Mouse (Mus musculus): Measurements from ENCODE around the gene B230217C12Rik.
A peak's percentile ranks its signal among the peaks of the same experiment; 100 is the strongest.
"Not testable (repeated sequence)": the region's sequence is repeated elsewhere in the genome, so short reads cannot be mapped to it uniquely, and the experiment has no call there.

The B230217C12Rik gene

GRCm38 (mm10) chr11:97866091-97866888, 25.7 kb downstream of the B230217C12Rik start:
- no peak for DNase-seq (ENCODE audit: low read depth, low spot score)

- no peak for DNase-seq (ENCODE audit: low read depth, low spot score)
Measured at GRCm38 (mm10) chr11:97867591-97867990, 27.0 kb downstream of the B230217C12Rik start.

GRCm38 (mm10) chr11:97872378-97872777, 31.8 kb downstream of the B230217C12Rik start:
- not testable (repeated sequence) for DNase-seq (ENCODE audit: low read depth, low spot score)

DNA sequence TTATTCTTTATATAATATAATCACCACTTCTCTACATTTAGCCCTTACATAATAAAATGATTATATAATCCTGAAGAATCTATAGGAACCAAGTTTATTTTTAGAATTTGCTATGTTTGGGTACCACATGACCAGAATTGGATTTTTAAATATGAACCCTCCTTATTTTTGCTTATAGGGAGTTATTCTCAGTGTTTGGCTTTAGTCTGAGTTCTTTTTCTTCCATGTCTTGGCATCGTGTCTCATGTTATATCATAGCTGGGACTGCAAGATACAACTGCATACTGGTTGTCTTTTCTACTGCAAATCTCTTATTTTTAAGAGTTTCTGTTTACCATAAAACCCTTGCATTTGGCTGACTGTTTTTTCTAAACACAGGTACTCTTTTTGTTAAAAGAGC, 33.8 kb downstream of the B230217C12Rik start:
- DNase-seq (ENCODE audit: low read depth, low spot score): no peak

DNA sequence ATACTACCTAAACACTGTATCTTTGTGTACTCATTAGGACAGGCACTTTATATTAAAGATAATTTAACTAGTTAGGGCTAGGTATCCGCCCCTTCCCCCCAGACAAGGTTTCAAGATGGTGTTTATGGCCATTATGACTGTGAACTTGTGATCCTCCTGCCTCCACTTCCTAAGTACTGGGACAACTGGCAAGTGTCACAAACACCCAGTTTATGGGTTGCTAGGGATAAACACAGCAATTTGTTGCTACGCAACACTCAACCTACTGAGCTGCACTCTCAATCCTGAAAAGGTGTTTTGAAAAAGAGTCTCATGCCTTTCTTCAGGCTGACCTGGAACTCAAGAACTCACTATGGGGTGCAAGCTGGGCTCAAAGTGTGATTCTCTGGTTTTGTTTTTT, 36.8 kb downstream of the B230217C12Rik start:
- DNase-seq (ENCODE audit: low read depth, low spot score): no peak

DNA sequence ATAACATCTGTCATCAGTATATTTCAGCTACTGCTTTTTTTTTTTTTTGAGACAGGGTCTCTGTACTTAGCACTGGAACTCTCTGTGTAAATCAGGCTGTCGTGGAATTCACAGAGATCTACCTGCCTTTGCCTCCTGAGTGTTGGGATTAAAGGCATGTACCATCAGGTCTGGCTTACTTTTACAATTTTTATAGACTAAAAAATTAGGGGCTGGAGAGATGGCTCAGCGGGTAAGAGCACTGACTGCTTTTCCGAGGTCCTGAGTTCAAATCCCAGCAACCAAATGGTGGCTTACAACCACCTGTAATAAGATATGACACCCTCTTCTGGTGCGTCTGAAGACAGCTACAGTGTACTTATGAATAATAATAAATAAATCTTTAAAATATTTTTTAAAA, 39.8 kb downstream of the B230217C12Rik start:
- DNase-seq (ENCODE audit: low read depth, low spot score): no peak

GRCm38 (mm10) chr11:97883542-97883917, 43.0 kb downstream of the B230217C12Rik start:
- DNase-seq (ENCODE audit: low read depth, low spot score): peak; percentile 95

DNA sequence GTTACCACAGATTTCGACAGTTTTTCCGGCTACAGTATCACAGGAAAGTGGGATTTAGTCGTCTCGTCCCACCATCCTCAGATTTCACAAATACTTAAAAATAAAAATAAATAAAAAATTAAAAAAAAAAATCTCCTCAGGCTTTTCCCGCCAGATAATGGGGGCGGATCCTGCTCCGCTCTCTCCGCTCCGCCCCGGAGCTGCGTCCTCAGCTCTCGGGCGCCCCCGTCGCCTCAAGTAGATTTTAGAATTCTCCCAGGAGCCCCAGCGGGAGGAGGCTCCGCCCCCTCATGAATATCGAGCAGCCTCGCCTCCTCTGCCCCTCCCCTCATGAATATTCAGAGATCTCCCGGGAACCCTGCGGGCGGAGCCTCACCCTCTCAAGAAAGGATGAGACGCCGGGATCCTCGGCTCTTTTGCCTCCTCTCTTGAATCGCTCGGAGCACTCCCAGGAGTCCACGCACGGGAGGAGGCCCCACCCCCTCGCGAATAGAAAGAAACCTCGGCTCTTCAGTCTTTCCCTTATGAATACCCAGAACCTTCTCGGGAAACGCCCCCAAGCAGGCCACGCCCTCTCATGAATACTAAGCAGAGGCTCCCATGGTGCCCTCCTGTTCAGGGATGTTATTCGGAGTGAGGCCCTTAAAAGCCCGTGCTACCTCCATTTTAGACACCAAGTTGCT, 43.5 kb downstream of the B230217C12Rik start, which contains the start of gene Fbxo47:
Fbxo47 (minus strand) TSS at position 237 of the 683 bp plus-strand sequence.
- peak; percentile 99 for DNase-seq (ENCODE audit: low read depth, low spot score)

DNA sequence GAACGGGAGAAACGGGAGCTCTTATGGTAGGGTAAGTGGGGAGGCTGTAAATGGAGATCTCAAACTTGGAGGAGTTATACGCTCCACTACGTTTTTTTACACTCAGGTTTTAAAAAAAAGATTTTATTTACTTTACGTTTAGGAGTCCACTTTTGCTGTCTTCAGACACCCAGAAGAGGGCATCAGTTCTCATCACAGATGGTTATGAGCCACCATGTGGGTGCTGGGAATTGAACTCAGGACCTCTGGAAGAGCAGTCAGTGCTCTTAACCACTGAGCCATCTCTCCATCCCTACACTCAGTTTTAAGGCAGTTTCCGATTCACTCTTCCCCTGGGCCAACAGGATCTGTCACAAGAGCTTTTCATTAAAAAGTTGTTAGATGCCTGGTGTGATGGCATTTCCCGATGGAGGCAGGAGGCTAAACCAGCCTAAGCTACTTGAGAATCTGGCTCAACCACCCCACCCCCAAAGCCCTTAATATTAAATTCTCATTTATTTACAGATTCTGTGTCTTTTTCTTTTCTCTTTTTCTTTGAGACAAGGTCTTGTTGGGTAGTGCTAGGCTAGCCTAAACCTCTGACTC, 44.1 kb downstream of the B230217C12Rik start:
- DNase-seq (ENCODE audit: low read depth, low spot score): peak; percentile 26

DNA sequence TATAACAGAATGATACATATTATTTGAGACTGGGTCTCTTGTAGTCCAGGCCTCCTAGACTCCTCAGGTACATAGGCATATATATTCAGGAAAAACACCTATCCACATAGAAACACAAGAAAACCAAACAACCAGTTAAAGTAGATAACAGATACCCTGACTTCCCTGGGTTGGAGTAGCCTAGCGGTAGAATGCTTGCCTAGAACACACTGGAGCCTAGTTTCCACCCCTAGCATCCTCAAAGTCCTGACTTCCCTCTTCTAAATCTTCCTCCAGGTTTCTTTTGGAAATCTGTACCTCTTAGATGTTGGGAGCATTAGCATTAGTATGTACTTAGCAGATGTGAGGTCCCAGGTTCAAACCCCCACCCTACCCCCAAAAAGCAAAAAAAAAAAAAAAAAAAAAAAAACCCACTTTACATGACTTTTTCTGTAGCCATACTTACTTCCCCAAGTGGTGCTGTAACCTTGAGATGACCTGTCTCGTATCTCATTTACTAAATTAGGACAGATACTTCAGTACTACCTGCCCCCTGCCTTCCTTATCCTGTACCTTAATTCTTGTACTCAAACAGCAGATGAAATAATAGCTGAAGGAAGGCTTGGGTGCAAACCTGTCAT, 44.8 kb downstream of the B230217C12Rik start:
- DNase-seq (ENCODE audit: low read depth, low spot score): peak; percentile 19

GRCm38 (mm10) chr11:97891821-97892220, 51.2 kb downstream of the B230217C12Rik start:
- DNase-seq (ENCODE audit: low read depth, low spot score): no peak
